Mouse (Mus musculus) forebrain, embryonic 14.5 days (tissue): ENCODE measurements around the gene Olfr691. TPM values are rescaled to one million over a fixed set of nuclear protein-coding genes. Genes with fewer than 3 reads are reported as not detected.
A peak's percentile ranks its signal among the peaks of the same experiment; 100 is the strongest.
"Not testable (repeated sequence)": the region's sequence is repeated elsewhere in the genome, so short reads cannot be mapped to it uniquely, and the experiment has no call there.

Source experiments
- ATAC-seq: fragments of 200-750 bp; cut with Nextera tagmentation; 2 replicates; pipeline ENCODE4 v1.8.0; 2017; ENCODE audit warnings: mild to moderate bottlenecking, moderate library complexity
- DNase-seq: peaks from one replicate; pipeline ENCODE4 v3.0.0-alpha.2; 2015; ENCODE audit warnings: low spot score
- H3K27ac ChIP-seq: fragments of 300-500 bp; sonication (generic); 2 replicates; pipeline ENCODE4 v1.5.1; 2014; ENCODE audit warnings: low read depth, mild to moderate bottlenecking, control low read depth, low read length, moderate library complexity
- H3K27me3 ChIP-seq: fragments of 300-500 bp; sonication (generic); replicated peaks from 2 replicates; pipeline ENCODE4 v1.6.1; 2014; ENCODE audit warnings: low read length, control low read depth, mixed read lengths; ENCODE audit not compliant: control insufficient read depth, insufficient read depth
- H3K36me3 ChIP-seq: fragments of 300-500 bp; sonication (generic); 2 replicates; pipeline ENCODE4 v1.6.1; 2014; ENCODE audit warnings: low read length, control low read depth; ENCODE audit not compliant: control insufficient read depth, insufficient read depth
- H3K4me1 ChIP-seq: fragments of 300-500 bp; sonication (generic); 2 replicates; pipeline ENCODE4 v1.6.1; 2014; ENCODE audit warnings: antibody characterized with exemption, low read length, control low read depth; ENCODE audit not compliant: control insufficient read depth, insufficient read depth
- H3K4me2 ChIP-seq: fragments of 300-500 bp; sonication (generic); 2 replicates; pipeline ENCODE4 v1.6.1; 2014; ENCODE audit warnings: mild to moderate bottlenecking, control low read depth, low read length
- H3K4me3 ChIP-seq: fragments of 300-500 bp; sonication (generic); 2 replicates; pipeline ENCODE4 v1.5.1; 2014; ENCODE audit warnings: low read depth, low read length, control low read depth
- H3K9ac ChIP-seq: fragments of 300-500 bp; sonication (generic); 2 replicates; pipeline ENCODE4 v1.6.1; 2014; ENCODE audit warnings: mild to moderate bottlenecking, low read length, control low read depth, moderate library complexity
- H3K9me3 ChIP-seq: fragments of 300-500 bp; sonication (generic); replicated peaks from 2 replicates; pipeline ENCODE4 v1.6.1; 2016; ENCODE audit warnings: low read length, control low read depth, mixed read lengths; ENCODE audit not compliant: control insufficient read depth
- WGBS: fragments of 180-500 bp; shearing (Covaris S2); extraction: QIAGEN DNeasy Blood & Tissue Kit; methylation state at CpG from one replicate; pipeline ENCODE4 v1.1.7; 2014; 5-methylcytosine and 5-hydroxymethylcytosine counted together
- polyA plus RNA-seq: library from polyadenylated mRNA; unstranded; fragments of >200 nt; fragmentation: Nextera tagmentation; extraction: Ambion mirVana; gene quantifications from 2 replicates; pipeline ENCODE4 v1.2.1, GENCODE M21; 2014

The Olfr691 gene
- polyA plus RNA-seq, 1 experiment from 2014 or later: not detected

DNA sequence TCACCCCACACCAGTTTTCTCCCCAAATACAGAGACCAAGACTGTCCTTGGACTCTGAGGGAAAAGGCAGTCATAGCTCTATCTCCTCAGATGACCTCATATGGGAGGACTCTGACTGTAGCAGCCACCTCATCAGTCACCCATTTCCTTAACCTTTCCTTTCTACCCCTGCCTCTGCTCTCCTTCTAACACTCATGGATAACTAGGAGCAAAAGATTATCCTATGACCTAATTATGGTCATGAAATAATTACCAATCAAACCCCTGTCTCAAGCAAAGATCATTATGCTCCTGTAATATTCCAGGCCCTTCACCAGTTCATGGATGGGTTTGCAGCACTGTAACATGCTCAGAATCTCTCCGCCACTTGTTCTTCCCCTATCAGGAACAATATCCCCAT lies 25.9 kb upstream of the Olfr691 start, which contains the start of gene Olfr692:
Gene Olfr692 (plus strand): TSS at position 301 of the 400 bp plus-strand sequence.
- Histone ChIP-seq H3K27ac (no peak within 1 kb of the TSS), H3K27me3 (no peaks in the 10 kb centered on the region), H3K4me1 (no peaks in the 10 kb centered on the region), H3K4me2 (no peak within 1 kb of the TSS), H3K36me3 (peaks cover 8% of the 10 kb centered on the region; the same call in 1 of the 2 replicates), H3K9ac (no peak within 1 kb of the TSS), H3K4me3 (no peak within 1 kb of the TSS), H3K9me3 (no peaks in the 10 kb centered on the region)
- ATAC-seq (no peak), DNase-seq (no peak)
- WGBS: 100% methylated on average over 1 of the region's 1 CpGs

DNA sequence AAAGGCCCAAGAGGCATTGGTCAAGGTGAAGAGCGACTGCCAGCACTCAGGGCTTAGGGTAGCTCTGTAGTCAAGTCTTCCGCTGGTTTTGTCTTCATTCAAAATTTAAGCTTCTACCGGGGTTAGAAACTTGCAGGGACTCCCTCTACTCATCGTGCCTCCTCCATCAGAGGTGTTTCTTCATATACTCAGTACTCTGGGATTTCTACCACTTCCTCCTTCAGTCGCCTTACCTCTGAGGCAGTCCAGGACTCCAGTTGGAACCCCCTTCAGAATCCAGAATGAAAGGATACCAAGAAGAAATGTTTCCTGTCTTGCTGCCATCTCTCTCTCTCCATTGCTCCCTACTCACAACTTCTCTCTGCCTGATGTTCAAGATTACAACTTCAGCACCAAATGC lies 25.2 kb upstream of the Olfr691 start:
- 91% methylated on average over 5 of the region's 5 CpGs for WGBS

DNA sequence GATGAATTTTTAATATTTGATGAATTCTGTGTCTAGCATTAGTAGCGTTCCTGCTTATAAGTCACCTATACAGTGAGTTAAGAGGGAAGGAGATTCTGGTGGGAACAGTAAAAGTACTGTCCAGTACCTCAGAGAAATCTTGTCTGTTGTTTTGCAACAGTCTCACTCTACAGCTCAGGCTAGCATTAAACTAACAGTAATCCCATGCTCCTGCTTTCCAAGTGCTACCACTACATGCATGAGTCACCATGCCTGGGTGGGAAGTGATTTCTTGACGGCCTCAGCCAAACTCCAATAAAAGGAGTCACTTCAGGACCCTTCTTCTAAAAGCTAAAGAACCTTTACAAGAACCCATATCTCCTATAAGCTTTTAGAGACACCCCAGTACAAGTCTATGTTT lies 19.6 kb upstream of the Olfr691 start:
- Histone ChIP-seq H3K4me1 (no peaks in the 10 kb centered on the region), H3K4me2 (no peak overlapping the region), H3K27me3 (no peaks in the 10 kb centered on the region), H3K27ac (no peak overlapping the region), H3K9me3 (no peaks in the 10 kb centered on the region), H3K9ac (no peak overlapping the region), H3K36me3 (no peaks in the 10 kb centered on the region), H3K4me3 (no peak overlapping the region)
- 85% methylated on average over 2 of the region's 2 CpGs for WGBS
- DNase-seq: no peak
- no peak for ATAC-seq

More for the DNA sequence above, 25.2 kb upstream of the Olfr691 start:
- Histone ChIP-seq H3K27ac (no peak overlapping the region), H3K27me3 (no peaks in the 10 kb centered on the region), H3K9me3 (no peaks in the 10 kb centered on the region), H3K9ac (no peak overlapping the region), H3K4me3 (no peak overlapping the region), H3K4me2 (no peak overlapping the region), H3K4me1 (no peaks in the 10 kb centered on the region), H3K36me3 (peaks cover 4% of the 10 kb centered on the region; the same call in 1 of the 2 replicates)
- DNase-seq (no peak), ATAC-seq (no peak)

DNA sequence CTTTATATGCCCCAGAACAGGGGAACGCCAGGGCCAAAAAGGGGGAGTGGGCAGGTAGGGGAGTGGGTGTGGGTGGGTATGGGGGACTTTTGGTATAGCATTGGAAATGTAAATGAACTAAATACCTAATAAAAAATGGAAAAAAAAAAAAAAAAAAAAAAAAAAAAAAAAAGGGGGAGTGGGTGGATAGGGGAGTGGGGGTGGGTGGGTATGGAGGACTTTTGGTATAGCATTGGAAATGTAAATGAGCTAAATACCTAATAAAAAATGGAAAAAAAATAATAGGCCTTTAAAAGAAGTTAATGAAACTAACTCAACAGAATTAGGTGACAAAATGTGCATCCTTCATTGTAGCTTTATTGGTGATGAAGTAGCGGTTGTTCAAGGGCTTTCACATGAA lies 14.4 kb upstream of the Olfr691 start:
- not testable (repeated sequence) for H3K9me3 ChIP-seq, DNase-seq, H3K4me3 ChIP-seq, H3K36me3 ChIP-seq, H3K9ac ChIP-seq, H3K27ac ChIP-seq, H3K4me1 ChIP-seq, H3K27me3 ChIP-seq, H3K4me2 ChIP-seq
- 91% methylated on average over 1 of the region's 2 CpGs for WGBS
- ATAC-seq: peak; percentile 66; the same call in 1 of the 2 replicates

DNA sequence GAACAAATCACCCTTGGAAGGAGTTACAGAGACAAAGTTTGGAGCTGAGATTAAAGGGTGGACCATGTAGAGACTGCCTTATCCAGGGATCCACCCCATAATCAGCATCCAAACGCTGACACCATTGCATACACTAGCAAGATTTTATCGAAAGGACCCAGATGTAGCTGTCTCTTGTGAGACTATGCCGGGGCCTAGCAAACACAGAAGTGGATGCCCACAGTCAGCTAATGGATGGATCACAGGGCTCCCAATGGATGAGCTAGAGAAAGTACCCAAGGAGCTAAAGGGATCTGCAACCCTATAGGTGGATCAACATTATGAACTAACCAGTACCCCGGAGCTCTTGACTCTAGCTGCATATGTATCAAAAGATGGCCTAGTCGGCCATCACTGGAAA lies 14.0 kb upstream of the Olfr691 start:
- H3K4me1 ChIP-seq, DNase-seq, H3K4me3 ChIP-seq, H3K27ac ChIP-seq, ATAC-seq, H3K4me2 ChIP-seq, H3K27me3 ChIP-seq, H3K9ac ChIP-seq, H3K36me3 ChIP-seq, H3K9me3 ChIP-seq: not testable (repeated sequence)
- WGBS: no CpG with 5 or more reads among the region's 5 CpGs

DNA sequence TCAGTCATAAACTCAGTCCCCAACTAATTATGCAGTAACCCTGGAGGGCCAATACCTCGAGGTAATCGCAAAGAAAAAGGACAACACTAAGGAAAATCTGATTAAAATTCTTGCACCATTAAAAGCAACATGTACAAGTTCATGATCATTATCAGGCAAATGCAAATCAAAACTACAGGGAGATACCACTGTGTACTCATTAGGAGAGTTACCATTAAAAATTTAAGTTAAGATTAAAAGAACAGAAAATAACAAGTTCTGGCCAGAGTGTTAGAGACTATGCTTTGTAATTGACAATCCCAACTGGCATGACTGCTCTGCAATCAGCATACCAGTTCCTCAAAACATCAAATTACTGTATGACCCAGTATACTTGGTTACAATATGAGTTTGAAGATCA lies 682 bp upstream of the Olfr691 start:
- H3K9ac ChIP-seq: no peak overlapping the region
- DNase-seq (no peak), ATAC-seq (no peak)
- no peaks in the 10 kb centered on the region for H3K4me1 ChIP-seq
- H3K27ac ChIP-seq: no peak overlapping the region
- WGBS: 72% methylated on average over 2 of the region's 2 CpGs
- no peaks in the 10 kb centered on the region for H3K9me3 ChIP-seq
- H3K4me3 ChIP-seq: no peak overlapping the region
- H3K4me2 ChIP-seq: no peak overlapping the region
- H3K36me3 ChIP-seq: no peaks in the 10 kb centered on the region
- no peaks in the 10 kb centered on the region for H3K27me3 ChIP-seq

DNA sequence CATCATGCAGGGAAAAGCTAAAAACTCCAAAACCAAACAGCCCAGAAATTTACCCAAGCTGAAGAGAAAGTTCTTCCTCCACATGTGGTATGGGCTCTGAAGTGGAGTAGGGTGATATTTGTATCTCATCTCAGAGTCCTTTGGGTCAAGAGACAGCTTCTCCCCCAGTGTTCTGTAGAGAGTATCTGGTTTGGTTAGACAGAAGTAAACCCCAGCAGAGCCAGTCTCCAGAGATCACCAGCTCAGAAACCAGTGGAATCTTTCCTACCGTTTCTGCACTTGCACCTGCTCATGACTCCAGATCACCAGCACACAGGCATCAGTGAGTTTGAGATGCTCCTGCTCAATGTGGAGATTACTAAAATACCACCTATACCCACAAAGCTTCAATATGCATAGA lies 8.1 kb downstream of the Olfr691 start, which contains the start of gene Olfr690:
Gene Olfr690 (minus strand): TSS at position 101 of the 400 bp plus-strand sequence.
- H3K4me1 ChIP-seq: no peaks in the 10 kb centered on the region
- no peak for DNase-seq
- H3K9ac ChIP-seq: no peak within 1 kb of the TSS
- H3K27me3 ChIP-seq: no peaks in the 10 kb centered on the region
- H3K9me3 ChIP-seq: no peaks in the 10 kb centered on the region
- H3K27ac ChIP-seq: no peak within 1 kb of the TSS
- H3K36me3 ChIP-seq: no peaks in the 10 kb centered on the region
- no peak within 1 kb of the TSS for H3K4me3 ChIP-seq
- no peak within 1 kb of the TSS for H3K4me2 ChIP-seq
- WGBS: 96% methylated on average over 1 of the region's 1 CpGs
- ATAC-seq: no peak

DNA sequence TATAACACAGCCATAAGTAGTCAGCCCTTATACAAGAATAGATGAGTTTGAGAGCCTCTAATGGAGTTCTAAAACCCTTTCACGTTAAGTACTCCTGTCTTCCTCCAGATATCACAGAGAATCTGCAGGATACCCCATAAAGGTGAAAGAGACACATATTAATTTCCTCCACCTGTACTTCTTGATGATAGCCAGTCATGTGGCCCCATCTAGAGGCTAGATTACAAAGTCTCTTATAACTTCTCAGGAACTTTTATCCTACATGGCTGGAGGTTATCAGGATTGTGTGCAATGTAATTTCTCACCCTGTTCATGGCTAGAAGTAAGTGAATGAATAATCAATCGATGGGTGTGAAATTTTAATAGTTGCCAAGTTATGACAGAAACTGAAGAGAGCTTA lies 16.8 kb downstream of the Olfr691 start:
- Histone ChIP-seq H3K9me3 (no peaks in the 10 kb centered on the region), H3K27ac (no peak overlapping the region), H3K27me3 (no peaks in the 10 kb centered on the region), H3K9ac (no peak overlapping the region), H3K36me3 (no peaks in the 10 kb centered on the region), H3K4me2 (no peak overlapping the region), H3K4me1 (no peaks in the 10 kb centered on the region), H3K4me3 (no peak overlapping the region)
- 84% methylated on average over 2 of the region's 2 CpGs for WGBS
- ATAC-seq (no peak), DNase-seq (no peak)

DNA sequence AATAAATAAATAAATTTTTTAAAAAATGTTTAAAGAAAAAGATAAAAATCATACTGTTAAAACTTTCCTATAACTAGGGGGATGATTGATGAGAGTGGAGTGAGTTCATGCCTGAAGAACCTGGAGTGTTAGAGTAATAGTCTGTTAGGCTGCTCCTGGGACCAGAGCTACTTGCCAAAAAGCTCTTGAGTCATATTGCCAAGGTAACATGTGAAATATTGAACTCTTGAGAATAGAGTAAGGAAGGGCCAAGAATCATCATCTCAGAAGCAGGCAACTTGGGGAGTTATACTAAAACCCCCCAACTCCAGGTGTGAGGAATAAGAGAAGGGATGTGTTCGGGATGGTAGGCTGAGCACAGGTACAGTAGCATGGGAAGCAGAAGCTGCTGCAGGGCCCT lies 31.2 kb downstream of the Olfr691 start, which contains the start of gene Olfr689:
Gene Olfr689 (plus strand): TSS at position 301 of the 400 bp plus-strand sequence.
- Histone ChIP-seq H3K27me3 (no peaks in the 10 kb centered on the region), H3K4me3 (no peak within 1 kb of the TSS), H3K27ac (no peak within 1 kb of the TSS), H3K9me3 (no peaks in the 10 kb centered on the region), H3K4me2 (no peak within 1 kb of the TSS), H3K9ac (no peak within 1 kb of the TSS), H3K4me1 (no peaks in the 10 kb centered on the region), H3K36me3 (no peaks in the 10 kb centered on the region)
- no peak for DNase-seq
- ATAC-seq: no peak
- WGBS: 76% methylated on average over 1 of the region's 1 CpGs
